Mouse (Mus musculus): Measurements from ENCODE around the gene Cnbd2. TPM values are rescaled to one million over a fixed set of nuclear protein-coding genes. Genes with fewer than 3 reads are reported as not detected.
"Not testable (repeated sequence)": the region's sequence is repeated elsewhere in the genome, so short reads cannot be mapped to it uniquely, and the experiment has no call there.

Cnbd2 gene
- polyA plus RNA-seq, 1 experiment from 2014 or later: 4.5 TPM

DNA sequence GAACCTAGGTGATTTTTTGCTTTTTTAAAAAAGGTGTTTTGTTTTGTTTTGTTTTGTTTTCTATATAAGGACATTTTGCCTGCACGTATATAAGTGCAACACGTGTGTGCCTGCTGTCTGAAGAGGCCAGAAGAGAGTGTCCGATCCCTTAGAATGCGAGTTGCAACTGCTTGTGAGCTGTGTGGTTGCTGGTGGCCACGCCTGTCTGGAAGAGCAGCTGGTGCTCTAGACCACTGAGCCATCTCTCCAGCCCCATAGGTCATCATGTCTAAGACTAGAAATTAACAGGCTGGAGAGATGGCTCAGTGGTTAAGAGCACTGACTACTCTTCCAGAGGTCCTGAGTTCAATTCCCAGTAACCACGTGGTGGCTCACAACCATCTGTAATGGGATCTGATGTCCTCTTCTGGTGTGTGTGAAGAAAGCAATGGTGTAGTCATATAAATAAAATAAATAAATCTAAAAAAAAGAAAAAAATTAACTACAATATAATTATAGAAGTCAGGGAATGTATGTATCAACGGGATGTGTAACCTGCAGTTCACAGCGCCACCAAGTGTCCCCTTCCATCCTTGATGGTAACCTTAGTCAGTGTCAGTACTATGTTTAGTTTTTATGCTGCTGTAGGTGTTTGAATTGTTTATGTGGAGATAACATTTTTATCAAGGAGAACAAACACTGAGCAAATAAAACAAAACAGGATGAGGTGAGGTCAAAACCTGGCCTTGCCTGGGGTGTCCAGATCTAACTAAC lies 40.5 kb downstream of the Cnbd2 start:
- Histone ChIP-seq H3K4me1 (ENCODE audit: control insufficient read depth, insufficient read depth, low read length) (peaks cover 3% of the 10 kb centered on the region; the same call in 1 of the 2 replicates), H3K4me3 (ENCODE audit: low read length) (no peak overlapping the region), H3K9ac (ENCODE audit: low read depth, low read length) (no peak overlapping the region), H3K9me3 (ENCODE audit: control insufficient read depth, low read length) (no peaks in the 10 kb centered on the region), H3K36me3 (ENCODE audit: control insufficient read depth, insufficient read depth, low read length) (no peaks in the 10 kb centered on the region), H3K4me2 (ENCODE audit: low read depth, low read length) (no peak overlapping the region), H3K27ac (ENCODE audit: low read length) (no peak overlapping the region), H3K27me3 (replicated peaks; ENCODE audit: control insufficient read depth, insufficient read depth, low read length) (no peaks in the 10 kb centered on the region)
- 76% methylated on average over 8 of the region's 8 CpGs for WGBS
- ATAC-seq: no peak

DNA sequence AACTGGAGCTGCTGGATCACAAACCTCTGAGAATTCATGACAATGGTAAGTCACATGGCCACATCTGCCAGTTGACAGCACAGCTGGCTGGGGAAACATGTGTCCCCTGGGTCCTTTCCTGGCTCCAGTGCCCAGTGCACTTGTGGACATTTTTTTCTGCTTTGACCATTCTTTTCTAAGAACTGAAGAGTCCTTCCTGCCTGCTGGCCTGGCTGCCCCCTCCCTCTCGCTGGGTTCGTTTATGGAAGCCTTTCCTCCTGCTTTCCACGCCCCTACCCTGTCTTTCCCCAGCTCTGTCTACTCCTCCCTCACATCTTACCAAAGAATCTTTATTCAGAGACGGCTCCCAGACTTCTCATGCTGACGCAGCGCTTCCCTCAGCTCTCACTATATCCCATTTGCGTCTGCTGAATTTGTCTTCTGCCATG lies 41.2 kb downstream of the Cnbd2 start:
- Histone ChIP-seq H3K27me3 (replicated peaks; ENCODE audit: control insufficient read depth, insufficient read depth, low read length) (no peaks in the 10 kb centered on the region), H3K36me3 (ENCODE audit: control insufficient read depth, insufficient read depth, low read length) (no peaks in the 10 kb centered on the region), H3K4me3 (ENCODE audit: low read length) (no peak overlapping the region), H3K4me1 (ENCODE audit: control insufficient read depth, insufficient read depth, low read length) (peaks cover 3% of the 10 kb centered on the region; the same call in 1 of the 2 replicates), H3K27ac (ENCODE audit: low read length) (no peak overlapping the region), H3K9ac (ENCODE audit: low read depth, low read length) (0 out of 2 replicates have a peak overlapping the region, but pooled peaks have one; percentile 24), H3K4me2 (ENCODE audit: low read depth, low read length) (no peak overlapping the region), H3K9me3 (ENCODE audit: control insufficient read depth, low read length) (no peaks in the 10 kb centered on the region)
- ATAC-seq: 0 out of 2 replicates have a peak, but pooled peaks have one; percentile 31
- WGBS: 33% methylated on average over 7 of the region's 7 CpGs

- no peak overlapping the region for H3K4me3 ChIP-seq (ENCODE audit: low read length)
- H3K9me3 ChIP-seq (ENCODE audit: control insufficient read depth, low read length): no peaks in the 10 kb centered on the region
- H3K4me2 ChIP-seq (ENCODE audit: low read depth, low read length): no peak overlapping the region
- H3K27me3 ChIP-seq (replicated peaks; ENCODE audit: control insufficient read depth, insufficient read depth, low read length): no peaks in the 10 kb centered on the region
- peak; percentile 64 for ATAC-seq
- H3K27ac ChIP-seq (ENCODE audit: low read length): no peak overlapping the region
- H3K9ac ChIP-seq (ENCODE audit: low read depth, low read length): no peak overlapping the region
- 57% methylated on average over 7 of the region's 7 CpGs for WGBS
- H3K4me1 ChIP-seq (ENCODE audit: control insufficient read depth, insufficient read depth, low read length): peaks cover 3% of the 10 kb centered on the region; the same call in 1 of the 2 replicates
- H3K36me3 ChIP-seq (ENCODE audit: control insufficient read depth, insufficient read depth, low read length): no peaks in the 10 kb centered on the region
Measured at GRCm38 (mm10) chr2:156356031-156356430, 43.9 kb downstream of the Cnbd2 start.

- ATAC-seq: no peak
- Histone ChIP-seq H3K4me3 (ENCODE audit: low read length) (no peak overlapping the region), H3K9ac (ENCODE audit: low read depth, low read length) (no peak overlapping the region), H3K4me2 (ENCODE audit: low read depth, low read length) (no peak overlapping the region), H3K9me3 (ENCODE audit: control insufficient read depth, low read length) (no peaks in the 10 kb centered on the region), H3K27me3 (replicated peaks; ENCODE audit: control insufficient read depth, insufficient read depth, low read length) (no peaks in the 10 kb centered on the region), H3K36me3 (ENCODE audit: control insufficient read depth, insufficient read depth, low read length) (no peaks in the 10 kb centered on the region), H3K27ac (ENCODE audit: low read length) (no peak overlapping the region), H3K4me1 (ENCODE audit: control insufficient read depth, insufficient read depth, low read length) (no peaks in the 10 kb centered on the region)
- WGBS: 56% methylated on average over 3 of the region's 3 CpGs
Measured at GRCm38 (mm10) chr2:156368465-156368864, 56.4 kb downstream of the Cnbd2 start.

DNA sequence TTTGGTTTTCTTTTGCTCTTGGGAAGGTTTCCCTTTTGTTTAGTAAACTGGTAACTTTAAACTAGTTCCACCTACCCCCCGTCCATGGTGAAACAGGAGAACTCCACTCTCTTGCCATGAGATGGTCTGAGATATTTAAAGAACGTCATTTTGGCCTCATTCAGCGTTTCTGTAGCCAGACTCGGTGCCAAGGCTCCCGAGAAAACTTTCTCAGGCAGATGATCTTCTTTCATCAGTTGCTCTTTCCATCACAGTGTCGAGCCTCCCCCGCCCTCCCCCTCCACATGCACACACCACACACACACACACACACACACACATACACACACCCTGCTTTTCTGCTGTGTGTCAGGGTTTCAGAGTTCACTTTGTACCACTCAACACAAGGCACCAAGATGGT lies 58.8 kb downstream of the Cnbd2 start:
- 86% methylated on average over 7 of the region's 7 CpGs for WGBS
- Histone ChIP-seq H3K27me3 (replicated peaks; ENCODE audit: control insufficient read depth, insufficient read depth, low read length) (no peaks in the 10 kb centered on the region), H3K4me3 (ENCODE audit: low read length) (no peak overlapping the region), H3K4me1 (ENCODE audit: control insufficient read depth, insufficient read depth, low read length) (no peaks in the 10 kb centered on the region), H3K4me2 (ENCODE audit: low read depth, low read length) (no peak overlapping the region), H3K27ac (ENCODE audit: low read length) (no peak overlapping the region), H3K9ac (ENCODE audit: low read depth, low read length) (no peak overlapping the region), H3K9me3 (ENCODE audit: control insufficient read depth, low read length) (no peaks in the 10 kb centered on the region), H3K36me3 (ENCODE audit: control insufficient read depth, insufficient read depth, low read length) (no peaks in the 10 kb centered on the region)
- no peak for ATAC-seq

DNA sequence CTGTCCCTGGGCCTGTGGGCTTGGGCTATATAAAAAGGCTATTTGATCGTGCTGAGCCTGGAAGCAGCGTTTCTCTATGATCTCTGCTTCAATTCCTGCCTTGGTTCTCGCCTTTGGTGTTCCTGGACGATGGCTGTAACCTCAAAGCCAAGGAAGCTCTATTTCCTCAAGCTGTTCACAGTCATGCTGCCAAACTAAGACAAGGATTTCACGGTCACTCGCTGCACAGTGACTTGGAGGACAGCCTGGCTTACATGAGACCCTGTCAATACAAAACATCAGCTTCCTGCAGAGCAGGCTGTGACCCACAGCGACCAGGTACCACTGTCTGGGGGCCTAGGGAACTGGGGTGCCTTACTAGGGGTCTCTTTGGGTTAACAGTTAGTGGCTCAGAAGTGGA lies 64.9 kb downstream of the Cnbd2 start:
- Histone ChIP-seq H3K9me3 (ENCODE audit: control insufficient read depth, low read length) (no peaks in the 10 kb centered on the region), H3K4me2 (ENCODE audit: low read depth, low read length) (no peak overlapping the region), H3K9ac (ENCODE audit: low read depth, low read length) (no peak overlapping the region), H3K4me3 (ENCODE audit: low read length) (no peak overlapping the region), H3K27ac (ENCODE audit: low read length) (no peak overlapping the region), H3K27me3 (replicated peaks; ENCODE audit: control insufficient read depth, insufficient read depth, low read length) (no peaks in the 10 kb centered on the region), H3K4me1 (ENCODE audit: control insufficient read depth, insufficient read depth, low read length) (no peaks in the 10 kb centered on the region), H3K36me3 (ENCODE audit: control insufficient read depth, insufficient read depth, low read length) (no peaks in the 10 kb centered on the region)
- no peak for ATAC-seq
- 78% methylated on average over 7 of the region's 7 CpGs for WGBS

GRCm38 (mm10) chr2:156379929-156380328 lies 67.8 kb downstream of the Cnbd2 start:
- ATAC-seq: no peak
- 87% methylated on average over 10 of the region's 10 CpGs for WGBS
- H3K4me3 ChIP-seq (ENCODE audit: low read length): no peak overlapping the region

GRCm38 (mm10) chr2:156381350-156381749 lies 69.3 kb downstream of the Cnbd2 start:
- 77% methylated on average over 4 of the region's 4 CpGs for WGBS
- Histone ChIP-seq H3K36me3 (ENCODE audit: control insufficient read depth, insufficient read depth, low read length) (no peaks in the 10 kb centered on the region), H3K4me2 (ENCODE audit: low read depth, low read length) (no peak overlapping the region), H3K27me3 (replicated peaks; ENCODE audit: control insufficient read depth, insufficient read depth, low read length) (no peaks in the 10 kb centered on the region), H3K4me3 (ENCODE audit: low read length) (no peak overlapping the region), H3K9me3 (ENCODE audit: control insufficient read depth, low read length) (0 out of 2 replicates have a peak, but pooled peaks cover 4% of the 10 kb centered on the region), H3K4me1 (ENCODE audit: control insufficient read depth, insufficient read depth, low read length) (no peaks in the 10 kb centered on the region), H3K9ac (ENCODE audit: low read depth, low read length) (no peak overlapping the region), H3K27ac (ENCODE audit: low read length) (no peak overlapping the region)
- ATAC-seq: no peak

More at GRCm38 (mm10) chr2:156379929-156380328, 67.8 kb downstream of the Cnbd2 start:
- Histone ChIP-seq H3K27ac (ENCODE audit: low read length) (no peak overlapping the region), H3K9me3 (ENCODE audit: control insufficient read depth, low read length) (0 out of 2 replicates have a peak, but pooled peaks cover 4% of the 10 kb centered on the region), H3K4me1 (ENCODE audit: control insufficient read depth, insufficient read depth, low read length) (no peaks in the 10 kb centered on the region), H3K36me3 (ENCODE audit: control insufficient read depth, insufficient read depth, low read length) (no peaks in the 10 kb centered on the region), H3K9ac (ENCODE audit: low read depth, low read length) (no peak overlapping the region), H3K4me2 (ENCODE audit: low read depth, low read length) (no peak overlapping the region), H3K27me3 (replicated peaks; ENCODE audit: control insufficient read depth, insufficient read depth, low read length) (no peaks in the 10 kb centered on the region)

- H3K9ac ChIP-seq (ENCODE audit: low read depth, low read length); H3K36me3 ChIP-seq (ENCODE audit: control insufficient read depth, insufficient read depth, low read length); H3K9me3 ChIP-seq (ENCODE audit: control insufficient read depth, low read length); H3K4me2 ChIP-seq (ENCODE audit: low read depth, low read length); H3K27me3 ChIP-seq (replicated peaks; ENCODE audit: control insufficient read depth, insufficient read depth, low read length); H3K4me1 ChIP-seq (ENCODE audit: control insufficient read depth, insufficient read depth, low read length): not testable (repeated sequence)
- 0% methylated on average over 5 of the region's 63 CpGs for WGBS
- Histone ChIP-seq H3K27ac (ENCODE audit: low read length) (peak overlapping the region; percentile 51; the same call in 1 of the 2 replicates), H3K4me3 (ENCODE audit: low read length) (peak overlapping the region; percentile 41)
- ATAC-seq: peak; percentile 93
Measured at GRCm38 (mm10) chr2:156392461-156393154, 80.5 kb downstream of the Cnbd2 start.
